Mouse (Mus musculus) kidney, postnatal 25 days (tissue): ENCODE results near the gene Gm42906.

Experiments
- DNase-seq, 2 experiments: peaks; one replicate each; pipeline ENCODE4 v3.0.0; 2021; ENCODE audit warnings: mixed read lengths in 2 of 2

Gm42906 gene

DNA sequence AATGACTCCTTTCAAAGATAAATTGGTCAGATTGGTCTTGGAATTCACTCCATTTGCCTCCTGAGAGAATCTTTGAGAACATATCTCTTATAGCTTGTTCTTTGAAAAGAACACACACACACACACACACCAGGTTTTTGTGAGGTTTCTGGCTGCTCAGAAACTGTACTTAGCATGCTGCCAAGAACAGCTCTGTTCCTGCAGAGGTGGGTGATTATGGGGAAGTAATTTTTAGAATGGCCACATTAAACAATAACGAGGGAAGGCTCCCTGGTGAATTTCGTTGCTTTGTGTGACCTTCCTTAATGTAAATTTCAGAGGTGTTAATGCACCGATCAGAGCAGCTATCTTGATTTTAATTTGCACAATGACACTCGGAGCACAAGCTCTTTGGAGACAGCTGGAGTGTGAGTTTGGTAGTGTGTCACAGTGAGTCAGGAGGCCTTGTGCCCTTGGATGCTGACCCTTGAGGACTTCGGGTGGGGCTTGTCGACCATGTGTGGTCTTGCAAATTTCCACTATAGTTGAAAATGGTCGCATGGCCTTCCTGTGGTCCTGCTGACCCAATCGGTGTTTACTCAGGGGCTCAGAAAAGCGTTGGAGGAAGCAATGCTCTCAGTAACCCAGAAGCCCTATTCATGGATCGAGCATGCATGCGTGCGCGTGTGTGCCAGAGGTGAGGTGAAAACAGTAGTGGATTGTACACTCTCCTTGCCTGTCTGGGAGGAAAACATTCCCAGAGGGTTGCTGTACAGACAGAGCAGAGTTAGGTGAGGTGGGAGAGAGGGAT, 407.7 kb downstream of the Gm42906 start:
- DNase-seq = no peak

DNA sequence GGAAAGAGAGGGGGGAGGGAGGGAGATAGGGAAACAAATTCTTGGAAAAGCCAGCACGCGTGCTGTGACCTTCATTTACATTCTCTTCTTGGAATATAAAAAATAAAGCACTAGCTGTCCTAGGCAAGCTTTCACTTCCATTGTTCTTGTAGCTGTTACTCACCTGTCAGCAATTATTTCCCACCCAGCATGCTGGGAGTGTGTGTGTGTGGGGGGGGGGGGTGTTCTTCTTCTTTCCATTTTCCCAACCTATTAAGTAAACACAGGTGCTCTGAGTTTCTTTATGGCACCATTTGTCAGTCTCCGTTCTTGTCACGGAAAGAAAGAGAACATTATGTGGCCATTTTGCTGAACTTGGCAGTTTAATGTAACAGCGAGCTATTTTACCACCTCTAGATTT, 409.0 kb downstream of the Gm42906 start:
- no peak for DNase-seq

DNA sequence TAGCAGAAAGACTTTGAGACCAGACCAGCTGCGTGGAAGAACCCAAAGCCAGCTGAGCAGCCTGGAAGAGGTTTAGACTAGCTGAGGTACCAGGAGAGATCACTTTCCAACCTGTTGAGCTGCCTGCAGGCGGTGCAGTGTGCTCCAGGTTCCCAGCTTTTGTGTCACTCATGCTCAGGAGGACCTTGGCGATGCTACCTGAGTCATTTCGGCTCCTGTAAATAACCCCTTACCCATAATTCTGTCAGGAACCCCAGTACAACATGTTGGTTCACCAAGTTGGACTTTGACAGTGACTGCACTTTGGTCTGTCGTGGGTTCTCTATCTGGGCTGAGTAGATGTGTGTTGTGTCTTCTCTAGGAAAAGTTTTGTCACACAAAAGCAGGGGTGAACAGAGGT, 409.5 kb downstream of the Gm42906 start:
- DNase-seq = no peak
